Mouse (Mus musculus) thymus, postnatal 25 days (tissue): Measurements from ENCODE around the gene Tmem8b.

Experiments
- DNase-seq: peaks from one replicate; pipeline ENCODE4 v3.0.0; 2022

Tmem8b gene

DNA sequence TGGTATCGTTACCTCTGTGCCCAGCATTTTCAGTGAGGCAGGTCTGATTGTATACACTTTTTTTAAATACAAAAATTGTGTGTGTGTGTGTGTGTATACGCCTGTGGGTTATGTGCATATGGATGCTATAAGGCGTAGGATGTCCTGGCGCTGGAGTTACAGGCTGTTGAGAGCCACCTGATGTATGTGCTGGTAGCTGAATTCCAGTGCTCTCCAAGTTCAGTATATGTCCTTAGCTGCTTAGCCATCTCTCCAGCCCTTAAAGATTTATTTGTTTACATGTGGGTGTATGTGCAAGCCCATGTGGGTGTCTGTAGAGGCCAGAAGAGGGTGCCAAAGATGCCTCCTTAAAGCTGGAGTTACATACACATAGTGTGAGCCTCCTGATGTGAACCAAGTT, 11.6 kb upstream of the Tmem8b start:
- no peak for DNase-seq

GRCm38 (mm10) chr4:43666412-43666811, 2.4 kb upstream of the Tmem8b start:
- peak; percentile 7 for DNase-seq

GRCm38 (mm10) chr4:43669428-43669794, 640 bp downstream of the Tmem8b start:
- DNase-seq: no peak

DNA sequence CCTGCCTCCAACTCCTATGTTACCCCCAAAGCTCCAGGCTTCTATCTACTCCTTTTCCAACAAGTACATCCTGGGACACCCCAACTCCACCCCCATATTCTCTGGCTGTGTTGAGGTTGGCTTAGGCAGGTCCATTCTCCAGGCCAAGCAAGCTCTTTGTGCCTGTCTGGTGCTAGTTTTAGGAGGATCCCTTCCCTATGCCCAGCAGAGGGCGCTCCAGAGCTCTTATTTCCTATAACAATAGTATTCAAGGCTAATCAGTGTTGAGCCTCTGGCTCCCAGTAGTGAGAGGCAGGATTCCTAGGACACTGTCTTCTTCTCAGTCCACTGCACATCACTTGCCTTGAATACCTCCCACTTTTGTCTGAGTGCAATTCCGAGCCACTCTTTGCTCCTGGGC, 3.3 kb downstream of the Tmem8b start:
- peak; percentile 74 for DNase-seq

GRCm38 (mm10) chr4:43673703-43674102, 4.9 kb downstream of the Tmem8b start:
- DNase-seq: no peak

DNA sequence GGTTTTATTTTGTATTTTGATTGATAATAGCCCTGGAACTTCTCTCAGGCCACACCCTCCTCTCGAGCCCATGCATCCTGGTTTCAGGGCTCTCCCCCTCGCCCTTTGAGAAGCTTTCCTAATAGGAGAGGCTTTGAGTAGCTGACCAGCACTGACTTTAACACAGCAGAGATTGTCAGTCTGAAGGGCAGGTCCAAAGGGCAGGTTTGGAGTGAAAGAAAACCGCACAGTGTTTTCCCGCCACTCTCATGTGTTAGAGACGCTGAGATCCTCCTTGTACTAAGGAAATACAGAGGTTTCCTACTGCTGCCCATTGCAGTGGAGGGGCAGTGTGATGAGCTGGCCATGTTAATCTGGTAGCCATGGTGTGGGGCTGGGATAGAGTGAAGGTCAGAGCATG, 6.2 kb downstream of the Tmem8b start:
- DNase-seq: no peak

DNA sequence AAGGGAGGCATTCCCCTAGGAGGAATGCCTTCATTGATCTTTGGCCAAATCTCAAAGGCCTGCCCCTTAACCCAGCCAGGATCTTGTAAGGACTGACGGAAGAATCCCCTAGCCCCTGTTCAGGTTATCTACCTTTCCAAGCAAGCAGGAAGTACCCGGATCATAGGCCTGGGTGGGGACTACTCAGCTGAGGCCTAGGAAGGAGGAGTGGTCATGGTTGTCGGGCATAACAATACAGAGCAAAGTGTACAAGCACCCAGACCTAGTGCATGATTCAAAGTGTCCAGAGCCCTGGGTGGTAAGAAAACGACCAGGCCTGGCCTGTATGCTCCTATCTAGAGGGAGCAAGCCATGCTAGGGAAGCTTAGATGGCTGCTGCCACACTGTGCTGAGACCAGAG, 6.8 kb downstream of the Tmem8b start:
- no peak for DNase-seq

DNA sequence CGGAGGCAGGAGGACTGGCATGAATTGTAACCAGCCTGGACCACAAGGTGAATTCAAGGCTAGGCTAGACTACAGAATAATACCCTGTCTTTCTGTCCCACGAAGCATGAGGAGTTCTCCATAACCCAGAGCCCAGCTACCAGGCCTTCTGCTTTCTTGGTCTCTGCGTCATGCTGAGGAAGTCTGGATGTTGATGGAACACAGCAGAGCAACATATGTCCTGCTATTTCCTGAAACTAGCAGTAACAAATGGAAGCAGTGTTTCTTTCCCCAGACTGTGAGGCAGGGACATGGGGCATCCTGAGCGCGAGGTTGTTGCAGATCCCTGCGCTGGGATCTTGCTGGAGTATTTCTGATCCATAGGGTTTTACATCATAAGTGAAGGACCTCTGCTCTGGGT, 9.8 kb downstream of the Tmem8b start:
- no peak for DNase-seq

GRCm38 (mm10) chr4:43679416-43680043, 10.8 kb downstream of the Tmem8b start:
- no peak for DNase-seq

DNA sequence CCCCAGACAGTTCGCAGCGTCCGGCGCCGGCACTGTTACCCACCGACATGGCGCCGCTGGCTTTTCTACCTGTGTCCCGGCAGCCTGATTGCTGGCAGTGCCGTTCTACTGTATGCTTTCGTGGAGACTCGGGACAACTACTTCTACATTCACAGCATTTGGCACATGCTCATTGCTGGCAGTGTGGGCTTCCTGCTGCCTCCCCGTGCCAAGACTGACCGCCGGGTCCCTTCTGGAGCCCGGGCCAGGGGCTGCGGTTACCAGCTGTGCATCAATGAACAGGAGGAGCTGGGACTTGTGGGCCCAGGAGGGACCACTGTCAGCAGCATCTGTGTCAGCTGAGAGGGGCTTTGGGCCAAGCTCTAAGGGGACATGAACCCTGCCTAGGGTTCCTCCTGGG, 21.2 kb downstream of the Tmem8b start:
- no peak for DNase-seq

GRCm38 (mm10) chr4:43691026-43691425, 22.3 kb downstream of the Tmem8b start:
- DNase-seq: no peak

GRCm38 (mm10) chr4:43693806-43694241, 25.1 kb downstream of the Tmem8b start:
- DNase-seq: no peak

DNA sequence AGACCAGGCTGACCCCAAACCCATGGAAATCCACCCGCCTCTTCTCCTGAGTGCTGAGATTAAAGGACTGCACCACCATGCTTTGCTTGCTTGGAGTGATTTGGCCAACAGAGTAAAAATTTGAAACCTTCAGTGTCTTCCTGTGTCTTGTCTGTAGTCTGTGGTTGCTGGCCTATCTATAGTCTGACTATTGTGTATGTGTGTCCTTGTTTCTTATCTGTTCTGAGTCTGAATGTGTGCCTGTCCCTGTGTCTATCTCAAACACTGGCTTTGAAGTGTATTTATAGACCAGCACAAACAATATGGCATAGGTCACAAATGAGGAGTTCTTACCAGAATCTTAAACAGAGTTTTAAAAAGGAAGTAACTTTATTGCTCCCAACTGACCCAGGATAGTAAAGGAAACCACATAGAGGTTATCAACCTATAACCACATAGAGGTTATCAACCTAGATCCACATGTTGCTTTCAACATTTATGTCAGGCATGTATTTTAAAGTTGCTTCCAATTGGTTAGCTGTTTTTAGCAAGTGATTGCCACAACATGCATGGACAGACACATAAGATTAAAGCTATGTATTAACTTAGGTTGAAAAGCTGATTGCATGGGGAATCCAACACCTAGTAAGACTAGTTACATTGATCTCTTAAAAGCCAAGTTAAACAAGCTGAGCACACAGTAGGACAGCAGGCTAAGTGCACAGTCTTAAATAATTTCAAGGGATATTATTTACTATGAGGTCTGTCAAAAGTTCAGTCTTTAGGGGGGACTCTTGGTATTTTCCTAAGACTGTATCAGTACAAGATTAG, 25.9 kb downstream of the Tmem8b start:
- DNase-seq: no peak

DNA sequence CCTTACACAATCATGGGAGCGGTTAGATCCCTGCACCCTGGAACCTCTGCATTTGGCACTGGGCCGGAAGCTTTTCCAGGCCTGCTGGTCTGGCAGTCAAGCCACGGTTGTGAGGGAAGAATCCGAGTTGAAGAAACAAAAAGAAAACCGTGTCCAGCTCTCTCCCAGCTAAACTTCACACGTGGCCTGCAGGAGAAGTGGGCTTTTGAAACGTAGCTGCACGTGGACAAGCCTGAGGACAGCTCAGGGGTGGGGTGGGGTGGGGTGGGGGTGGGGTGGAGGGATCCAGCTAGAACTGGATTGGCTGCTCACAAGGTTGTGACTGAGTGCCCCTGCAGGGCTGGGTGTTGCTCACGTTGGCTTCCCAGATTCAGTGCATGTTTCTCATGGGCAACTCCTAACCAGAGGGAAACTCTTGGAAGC, 26.5 kb downstream of the Tmem8b start:
- DNase-seq: no peak

DNA sequence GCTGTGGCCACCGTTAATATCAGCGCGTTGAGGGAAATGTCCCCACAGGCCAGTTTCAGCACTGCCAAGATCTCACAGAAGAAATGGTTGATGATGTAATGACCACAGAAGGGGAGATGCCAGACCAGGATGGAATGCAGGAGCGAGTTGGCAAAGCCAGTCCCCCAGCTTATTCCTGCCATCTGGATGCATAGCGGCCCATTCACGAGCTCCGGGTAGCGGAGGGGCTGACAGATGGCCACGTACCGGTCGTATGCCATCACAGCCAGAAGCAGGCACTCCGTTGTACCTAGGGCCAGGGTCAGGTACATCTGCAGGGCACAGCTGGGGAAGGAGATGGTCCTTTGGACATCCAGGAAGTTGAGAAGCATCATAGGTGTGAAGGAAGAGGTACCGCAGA, 27.8 kb downstream of the Tmem8b start:
- no peak for DNase-seq

GRCm38 (mm10) chr4:43700707-43701106, 31.9 kb downstream of the Tmem8b start, which contains the start of gene Olfr70:
Olfr70 (minus strand) TSS chr4:43700807.
- no peak for DNase-seq

DNA sequence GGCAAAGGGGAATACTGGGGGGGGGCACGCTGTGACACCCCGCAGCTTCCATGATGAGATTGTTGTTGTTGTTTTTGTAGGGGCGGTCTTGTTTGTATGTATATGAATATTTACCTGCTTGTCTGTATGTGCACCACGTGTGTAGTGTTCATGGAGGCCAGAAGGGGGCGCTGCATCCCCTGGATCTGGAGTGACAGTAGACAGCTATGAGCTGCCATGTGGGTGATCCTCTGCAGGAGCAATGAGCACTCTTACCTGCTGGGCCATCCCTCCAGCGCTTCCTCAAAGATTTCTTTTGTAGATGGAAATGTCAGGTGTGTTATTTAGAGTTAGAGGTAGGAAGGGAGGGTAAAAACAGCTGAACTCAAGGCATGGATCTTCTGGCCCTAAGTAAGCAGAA, 34.7 kb downstream of the Tmem8b start:
- DNase-seq: no peak

DNA sequence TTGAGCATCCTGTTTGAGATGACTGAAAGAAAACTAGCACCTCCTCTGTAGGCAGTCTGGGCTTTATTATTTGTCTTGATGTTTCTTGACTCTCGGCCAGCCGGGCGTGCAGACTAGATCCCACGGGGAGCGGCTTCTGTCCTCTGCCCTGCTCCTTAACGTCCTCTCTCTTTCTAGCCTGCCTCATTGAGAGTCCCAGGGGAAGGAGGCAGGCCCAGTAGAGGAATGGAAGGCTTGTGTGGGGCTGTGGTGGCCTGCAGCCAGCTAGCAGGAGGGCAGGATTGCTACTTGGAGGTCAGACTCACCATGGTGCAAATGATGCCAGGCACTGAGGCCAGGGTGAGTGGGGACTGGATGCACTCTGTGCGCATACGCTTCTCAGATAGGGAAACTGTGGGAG, 35.1 kb downstream of the Tmem8b start:
- no peak for DNase-seq

GRCm38 (mm10) chr4:43705991-43706390, 37.2 kb downstream of the Tmem8b start:
- no peak for DNase-seq

GRCm38 (mm10) chr4:43709869-43710268, 41.1 kb downstream of the Tmem8b start, which contains the start of gene Olfr71:
Olfr71 (minus strand) TSS chr4:43710255.
- DNase-seq: no peak

DNA sequence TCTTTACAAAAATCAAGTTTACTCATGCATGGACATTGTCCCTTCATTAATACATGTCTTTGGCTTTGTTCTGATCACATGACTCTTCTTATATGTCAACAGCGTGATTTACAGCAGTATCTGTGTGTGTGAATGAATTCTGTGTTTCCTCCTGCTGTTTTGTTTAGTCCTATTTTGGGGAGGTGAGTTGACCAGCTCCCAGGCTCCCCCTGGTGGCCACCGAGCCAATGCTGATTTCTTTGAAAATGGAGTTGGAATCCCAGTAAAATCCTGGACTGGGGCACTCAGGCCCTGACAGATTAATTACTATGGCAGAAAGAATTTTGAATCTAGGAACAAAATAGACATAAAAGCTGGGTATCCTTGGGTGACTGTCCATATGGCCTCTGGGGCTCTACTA, 43.0 kb downstream of the Tmem8b start:
- peak; percentile 66 for DNase-seq

DNA sequence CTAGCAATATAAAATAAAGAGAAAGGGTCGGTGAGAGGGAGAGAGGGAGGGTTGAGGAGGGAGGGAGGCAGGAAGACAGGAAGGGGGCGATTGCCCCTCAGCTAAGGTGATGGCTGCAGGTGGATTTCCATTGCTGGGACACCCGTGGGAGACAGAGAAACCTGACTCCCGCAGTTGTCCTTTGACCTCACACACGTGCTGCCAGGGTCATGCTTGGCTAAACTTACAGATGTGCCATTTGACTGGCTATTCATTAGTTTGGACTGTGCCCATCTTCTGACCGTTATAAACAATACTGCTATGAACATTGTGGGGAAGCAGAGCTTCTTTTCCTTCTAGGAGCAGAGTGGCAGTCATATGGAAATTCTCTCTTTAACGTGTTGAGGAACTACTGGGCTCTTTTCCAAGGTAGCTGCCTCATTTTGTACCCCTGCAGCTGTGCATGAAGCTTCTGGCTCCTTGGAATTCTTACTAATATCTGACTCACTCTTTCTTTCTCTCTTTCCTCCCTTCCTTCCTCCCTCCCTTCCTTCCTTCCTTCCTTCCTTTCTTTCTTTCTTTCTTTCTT, 45.0 kb downstream of the Tmem8b start:
- no peak for DNase-seq

DNA sequence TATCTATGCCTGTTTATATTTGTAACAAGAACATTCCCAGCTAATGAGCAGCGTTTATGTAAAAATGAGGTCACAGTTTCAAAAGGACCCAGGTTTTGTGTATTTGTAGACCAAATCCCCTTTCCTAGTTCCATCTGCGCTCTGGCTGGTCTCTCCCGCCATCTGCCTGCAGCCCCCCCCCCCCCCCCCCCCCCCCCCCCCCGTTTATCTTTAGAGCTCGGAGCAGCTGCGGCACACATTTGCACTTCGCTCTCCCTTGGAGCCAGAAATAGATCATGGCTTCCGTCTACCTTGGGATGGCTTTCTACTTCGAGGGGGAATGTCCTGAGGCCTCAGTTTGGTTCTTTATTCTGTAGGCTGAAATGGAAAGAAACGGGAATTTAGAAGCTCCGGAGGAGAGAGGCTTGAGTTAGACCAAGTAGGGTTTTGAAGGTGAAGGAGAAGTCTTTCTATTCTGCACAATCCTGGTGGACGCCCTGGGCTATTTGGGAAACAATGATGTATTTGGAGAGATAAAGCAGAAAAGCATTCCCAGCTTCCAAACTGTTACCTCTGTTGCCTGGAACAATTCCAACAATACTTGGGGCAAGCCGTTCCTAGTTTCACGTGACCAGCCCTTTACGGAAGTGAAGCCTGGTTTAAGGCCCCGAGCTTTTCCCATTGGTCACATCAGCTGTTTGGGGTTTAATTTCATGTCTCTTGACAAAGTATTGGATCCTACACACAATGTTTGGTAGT, 51.9 kb downstream of the Tmem8b start:
- no peak for DNase-seq
